Mouse (Mus musculus): ENCODE results near the gene Rrnad1. TPM values are rescaled to one million over a fixed set of nuclear protein-coding genes. Genes with fewer than 3 reads are reported as not detected.

The Rrnad1 gene
- polyA plus RNA-seq, 1 experiment from 2014 or later: 21.1 TPM

DNA sequence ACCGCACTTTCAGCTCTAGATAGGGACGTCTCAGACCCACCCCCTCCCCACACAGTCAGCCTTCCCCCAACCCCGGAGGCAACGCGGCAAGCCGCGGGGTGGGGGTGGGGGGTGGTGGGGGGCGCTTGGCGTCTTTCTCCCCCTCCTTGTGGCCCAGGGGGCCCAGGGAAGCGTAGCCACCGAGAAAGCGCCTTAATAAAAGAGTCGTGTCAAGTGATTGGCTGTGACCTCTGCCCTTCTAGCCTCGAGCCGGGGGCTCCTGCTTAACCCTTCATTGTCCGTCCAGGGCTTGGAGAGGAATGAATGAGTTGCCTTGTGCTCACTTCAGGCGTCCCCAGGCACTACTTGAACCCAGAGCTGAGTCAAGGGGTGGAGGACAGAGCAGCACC is 17.3 kb upstream of the Rrnad1 start:
- H3K4me3 ChIP-seq: peak overlapping the region; percentile 58
- H3K27ac ChIP-seq: peak overlapping the region; percentile 97
- WGBS: under 1% methylated on average over 17 of the region's 17 CpGs
- H3K36me3 ChIP-seq: peaks cover 10% of the 10 kb centered on the region
- peak overlapping the region; percentile 73 for H3K4me2 ChIP-seq
- no peaks in the 10 kb centered on the region for H3K9me3 ChIP-seq
- peak overlapping the region; percentile 78 for H3K9ac ChIP-seq
- H3K4me1 ChIP-seq: peaks cover 85% of the 10 kb centered on the region
- H3K27me3 ChIP-seq: no peaks in the 10 kb centered on the region
- no peak for ATAC-seq (ENCODE audit: insufficient number of reproducible peaks, insufficient read depth, low FRiP score, low TSS enrichment, low read depth)

DNA sequence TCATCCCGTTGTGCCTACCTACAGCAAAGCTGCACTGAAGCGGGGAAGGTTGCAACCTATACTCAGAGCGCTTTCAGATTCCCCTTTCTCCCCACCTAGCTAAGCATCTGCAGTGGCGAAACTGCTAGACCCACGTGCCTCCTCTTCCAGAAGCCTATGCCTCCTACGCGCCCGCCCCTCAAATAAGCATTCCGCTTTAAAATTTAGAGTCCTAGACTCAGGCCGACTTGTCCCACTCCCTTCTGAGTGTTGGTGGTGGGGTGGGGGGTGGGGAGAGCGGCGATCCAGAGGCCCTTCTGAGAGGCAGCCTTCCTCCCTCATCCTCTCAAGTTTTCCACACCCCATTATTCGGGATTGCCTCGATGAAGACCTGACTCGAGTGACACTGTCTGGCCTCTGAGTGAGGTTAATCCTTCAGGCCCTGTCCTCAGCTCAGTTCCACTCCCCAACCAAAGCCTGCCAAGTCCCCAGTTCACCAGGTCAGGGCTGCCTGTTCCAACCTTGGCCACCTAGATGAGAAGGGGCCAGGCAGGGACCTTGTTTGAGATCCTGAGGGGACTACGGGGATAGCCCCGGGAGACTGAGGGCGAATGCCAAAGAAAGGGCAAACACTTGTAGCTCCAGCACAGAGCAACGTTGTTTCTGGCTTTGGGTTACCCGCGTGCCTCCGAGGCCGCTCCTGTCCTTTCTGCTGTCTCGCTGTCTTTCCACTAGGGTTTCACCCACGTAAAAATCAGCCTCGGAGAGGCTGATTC is 16.7 kb upstream of the Rrnad1 start:
- 2% methylated on average over 26 of the region's 26 CpGs for WGBS

DNA sequence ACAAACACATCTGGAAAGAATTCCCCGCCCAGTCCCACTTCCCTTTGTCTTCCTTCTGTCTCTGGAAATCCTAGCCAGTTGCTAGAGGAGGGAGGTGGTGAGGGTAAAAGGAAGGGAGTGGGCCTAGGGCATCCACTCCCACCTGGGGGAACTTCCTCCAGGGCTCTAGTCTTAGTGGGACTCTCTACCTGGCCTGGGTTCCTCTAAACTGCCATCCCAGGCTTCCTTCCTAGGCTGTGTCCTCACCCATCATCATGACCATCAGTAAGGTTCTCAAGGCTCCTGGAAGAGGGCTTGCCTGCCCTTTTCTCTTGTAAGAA is 16.0 kb upstream of the Rrnad1 start:
- no peak for ATAC-seq (ENCODE audit: insufficient number of reproducible peaks, insufficient read depth, low FRiP score, low TSS enrichment, low read depth)
- Histone ChIP-seq H3K4me3 (peak overlapping the region; percentile 58; the same call in 1 of the 2 replicates), H3K4me1 (peaks cover 72% of the 10 kb centered on the region), H3K4me2 (peak overlapping the region; percentile 73), H3K36me3 (peaks cover 12% of the 10 kb centered on the region), H3K9ac (0 out of 2 replicates have a peak overlapping the region, but pooled peaks have one; percentile 44), H3K9me3 (no peaks in the 10 kb centered on the region), H3K27ac (peak overlapping the region; percentile 97), H3K27me3 (no peaks in the 10 kb centered on the region)
- WGBS: 0% methylated on average over 1 of the region's 1 CpGs

More for the DNA sequence above, 16.7 kb upstream of the Rrnad1 start:
- H3K4me2 ChIP-seq: peak overlapping the region; percentile 73
- H3K9me3 ChIP-seq: no peaks in the 10 kb centered on the region
- H3K9ac ChIP-seq: peak overlapping the region; percentile 78
- H3K27me3 ChIP-seq: no peaks in the 10 kb centered on the region
- H3K4me3 ChIP-seq: peak overlapping the region; percentile 58
- H3K27ac ChIP-seq: peak overlapping the region; percentile 97
- ATAC-seq (ENCODE audit: insufficient number of reproducible peaks, insufficient read depth, low FRiP score, low TSS enrichment, low read depth): no peak
- H3K36me3 ChIP-seq: peaks cover 9% of the 10 kb centered on the region
- peaks cover 79% of the 10 kb centered on the region for H3K4me1 ChIP-seq

DNA sequence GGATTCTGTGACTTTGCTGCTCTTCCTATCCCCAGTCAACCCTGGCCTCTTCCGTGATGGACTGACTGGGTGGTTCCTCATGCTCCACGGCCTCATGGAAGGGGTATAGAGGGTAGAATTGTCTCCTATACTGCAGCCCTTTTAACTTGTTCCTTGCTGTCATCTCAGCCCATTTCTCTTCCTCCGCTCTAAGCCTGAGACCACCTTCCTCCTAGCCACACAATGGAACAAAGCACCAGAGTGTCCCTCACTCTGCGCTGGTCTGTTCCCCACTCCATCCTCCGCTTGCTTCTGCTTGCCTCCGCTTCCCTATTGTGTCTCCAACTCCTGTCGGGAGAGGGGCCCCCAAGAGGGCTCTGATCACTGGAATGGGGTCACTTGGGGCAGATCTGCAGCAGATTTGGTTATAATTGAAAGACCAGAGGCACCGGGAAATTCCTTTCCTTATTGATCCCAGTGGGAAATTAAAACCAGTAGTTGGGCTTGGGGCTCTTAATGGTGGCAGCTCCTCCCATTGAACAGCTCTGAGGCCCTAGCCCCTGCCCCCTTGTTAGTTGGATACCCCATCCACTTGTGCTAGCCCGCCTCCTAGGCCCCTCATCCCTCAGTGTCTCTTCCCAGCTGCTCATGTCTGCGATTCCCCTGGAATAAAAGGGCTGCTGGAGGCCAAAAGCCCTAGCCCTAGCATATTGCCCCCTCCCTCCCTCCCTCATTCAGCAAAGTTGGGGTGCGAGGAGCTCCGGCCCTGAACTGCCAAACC is 15.4 kb upstream of the Rrnad1 start:
- Histone ChIP-seq H3K4me2 (peak overlapping the region; percentile 73), H3K27me3 (no peaks in the 10 kb centered on the region), H3K36me3 (peaks cover 17% of the 10 kb centered on the region), H3K4me1 (peaks cover 67% of the 10 kb centered on the region), H3K4me3 (no peak overlapping the region), H3K9ac (0 out of 2 replicates have a peak overlapping the region, but pooled peaks have one; percentile 44), H3K9me3 (no peaks in the 10 kb centered on the region), H3K27ac (peak overlapping the region; percentile 97)
- WGBS: 14% methylated on average over 12 of the region's 12 CpGs
- ATAC-seq (ENCODE audit: insufficient number of reproducible peaks, insufficient read depth, low FRiP score, low TSS enrichment, low read depth): no peak

DNA sequence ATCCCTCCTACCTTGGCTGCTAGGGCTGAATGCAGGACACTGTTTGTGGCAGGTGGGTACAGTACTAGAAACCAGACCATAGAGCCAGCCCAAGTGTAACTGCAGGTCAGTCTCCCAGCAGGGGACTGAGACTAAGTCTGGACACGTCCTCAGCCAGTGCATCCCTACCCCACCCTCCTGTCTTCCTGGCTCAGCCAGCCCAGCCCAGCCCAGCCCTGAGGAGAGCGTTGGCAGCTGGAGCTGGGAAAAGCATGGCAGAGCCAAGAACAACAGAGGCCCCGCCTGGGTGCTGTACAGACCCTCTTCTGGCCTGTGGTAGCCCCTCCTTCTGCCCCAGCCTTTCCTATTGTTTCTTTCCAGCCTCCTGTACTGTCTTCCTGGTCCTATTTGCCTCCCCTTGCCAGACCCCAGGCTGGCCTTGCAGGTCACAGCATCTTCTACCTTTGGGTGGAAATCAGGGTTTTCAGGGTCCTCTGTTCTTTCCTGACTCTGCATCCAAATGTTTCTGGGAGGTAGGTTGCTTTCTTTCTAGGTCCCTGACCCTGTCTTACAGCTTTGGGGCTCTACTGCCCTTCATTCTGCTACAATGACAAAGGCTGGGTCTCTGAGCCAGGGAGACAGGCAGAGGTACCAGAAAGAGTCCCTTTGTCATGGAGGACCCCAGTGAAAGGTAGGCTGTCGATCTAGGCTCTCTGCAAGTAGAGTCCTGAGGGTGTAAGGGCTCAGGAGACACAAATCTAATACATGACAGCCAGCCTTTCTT is 14.5 kb upstream of the Rrnad1 start:
- peaks cover 57% of the 10 kb centered on the region for H3K4me1 ChIP-seq

DNA sequence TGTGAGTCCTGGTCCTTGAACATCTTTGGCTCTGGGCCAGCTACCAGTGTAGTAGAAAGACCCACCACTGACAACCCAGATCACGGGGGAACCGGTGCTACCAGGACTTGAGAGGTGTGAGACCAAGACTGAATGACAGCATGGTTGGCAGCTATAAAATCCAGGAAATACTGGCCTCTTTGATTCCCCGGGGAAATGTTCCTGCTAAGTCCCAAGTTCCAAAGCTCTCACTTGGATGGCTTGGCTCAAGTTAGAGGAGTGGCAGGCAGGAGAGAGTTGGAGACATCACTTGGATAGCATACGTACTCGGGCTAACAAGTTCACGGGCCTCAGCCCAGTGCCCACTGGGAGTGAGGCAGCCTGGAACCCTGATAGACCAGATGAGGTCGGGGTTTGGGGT is 13.1 kb upstream of the Rrnad1 start:
- H3K4me2 ChIP-seq: no peak overlapping the region
- 78% methylated on average over 7 of the region's 7 CpGs for WGBS
- peaks cover 40% of the 10 kb centered on the region for H3K36me3 ChIP-seq
- ATAC-seq (ENCODE audit: insufficient number of reproducible peaks, insufficient read depth, low FRiP score, low TSS enrichment, low read depth): no peak
- H3K4me3 ChIP-seq: no peak overlapping the region
- no peaks in the 10 kb centered on the region for H3K27me3 ChIP-seq
- no peak overlapping the region for H3K27ac ChIP-seq
- H3K9ac ChIP-seq: no peak overlapping the region
- peaks cover 44% of the 10 kb centered on the region for H3K4me1 ChIP-seq
- H3K9me3 ChIP-seq: no peaks in the 10 kb centered on the region

More for the DNA sequence above, 14.5 kb upstream of the Rrnad1 start:
- no peak overlapping the region for H3K4me3 ChIP-seq
- WGBS: 18% methylated on average over 4 of the region's 4 CpGs
- no peak for ATAC-seq (ENCODE audit: insufficient number of reproducible peaks, insufficient read depth, low FRiP score, low TSS enrichment, low read depth)
- peaks cover 26% of the 10 kb centered on the region for H3K36me3 ChIP-seq
- peak overlapping the region; percentile 40 for H3K9ac ChIP-seq
- no peaks in the 10 kb centered on the region for H3K9me3 ChIP-seq
- peak overlapping the region; percentile 97 for H3K27ac ChIP-seq
- peak overlapping the region; percentile 16; the same call in 1 of the 2 replicates for H3K4me2 ChIP-seq
- no peaks in the 10 kb centered on the region for H3K27me3 ChIP-seq

DNA sequence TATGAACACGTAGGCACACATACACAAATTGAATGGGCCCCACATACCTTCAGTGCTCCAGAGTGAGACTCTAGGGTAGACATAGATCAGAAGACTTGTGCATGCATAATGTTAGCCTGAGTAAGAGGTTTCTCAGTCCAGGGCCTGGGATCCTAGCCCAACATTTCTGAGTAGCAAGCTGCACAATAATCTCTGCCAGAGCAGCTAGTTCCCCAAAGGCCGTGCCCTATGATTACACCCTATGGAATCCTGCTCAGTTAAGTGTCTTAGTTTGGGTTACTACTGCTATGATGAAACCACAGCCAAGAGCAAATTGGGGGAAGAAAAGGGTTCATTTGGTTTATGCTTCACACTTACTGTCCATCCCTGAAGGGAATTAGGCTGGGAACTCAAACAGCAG is 12.0 kb upstream of the Rrnad1 start:
- Histone ChIP-seq H3K9me3 (no peaks in the 10 kb centered on the region), H3K36me3 (peaks cover 51% of the 10 kb centered on the region), H3K27me3 (no peaks in the 10 kb centered on the region), H3K4me3 (no peak overlapping the region), H3K27ac (0 out of 2 replicates have a peak overlapping the region, but pooled peaks have one; percentile 8), H3K4me2 (no peak overlapping the region), H3K4me1 (peaks cover 33% of the 10 kb centered on the region), H3K9ac (no peak overlapping the region)
- 90% methylated on average over 2 of the region's 2 CpGs for WGBS
- ATAC-seq (ENCODE audit: insufficient number of reproducible peaks, insufficient read depth, low FRiP score, low TSS enrichment, low read depth): no peak

DNA sequence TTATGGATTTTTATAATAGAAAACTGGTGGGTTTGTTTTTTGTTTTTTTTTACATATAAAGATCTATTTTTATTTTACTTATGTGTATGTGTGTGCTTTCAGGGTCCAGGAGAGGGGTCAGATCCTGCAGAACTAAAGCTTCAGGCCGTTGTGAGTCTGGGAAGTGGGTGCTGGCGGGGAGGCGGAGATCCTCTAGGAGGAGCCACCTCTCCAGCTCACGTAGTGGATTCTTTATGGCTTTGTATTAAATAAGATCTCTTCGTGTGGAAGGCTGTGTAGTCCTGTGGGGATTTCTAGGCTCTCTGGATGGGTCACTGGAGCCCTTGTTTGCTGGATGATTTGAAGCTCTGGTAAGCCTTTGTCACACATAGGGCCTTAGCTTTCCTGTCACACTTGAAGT is 10.1 kb upstream of the Rrnad1 start:
- no peaks in the 10 kb centered on the region for H3K27me3 ChIP-seq
- no peak overlapping the region for H3K4me3 ChIP-seq
- H3K4me1 ChIP-seq: peaks cover 21% of the 10 kb centered on the region
- H3K9me3 ChIP-seq: no peaks in the 10 kb centered on the region
- H3K9ac ChIP-seq: no peak overlapping the region
- no peak overlapping the region for H3K4me2 ChIP-seq
- H3K36me3 ChIP-seq: peaks cover 68% of the 10 kb centered on the region
- H3K27ac ChIP-seq: no peak overlapping the region
- no peak for ATAC-seq (ENCODE audit: insufficient number of reproducible peaks, insufficient read depth, low FRiP score, low TSS enrichment, low read depth)
- 75% methylated on average over 5 of the region's 5 CpGs for WGBS

DNA sequence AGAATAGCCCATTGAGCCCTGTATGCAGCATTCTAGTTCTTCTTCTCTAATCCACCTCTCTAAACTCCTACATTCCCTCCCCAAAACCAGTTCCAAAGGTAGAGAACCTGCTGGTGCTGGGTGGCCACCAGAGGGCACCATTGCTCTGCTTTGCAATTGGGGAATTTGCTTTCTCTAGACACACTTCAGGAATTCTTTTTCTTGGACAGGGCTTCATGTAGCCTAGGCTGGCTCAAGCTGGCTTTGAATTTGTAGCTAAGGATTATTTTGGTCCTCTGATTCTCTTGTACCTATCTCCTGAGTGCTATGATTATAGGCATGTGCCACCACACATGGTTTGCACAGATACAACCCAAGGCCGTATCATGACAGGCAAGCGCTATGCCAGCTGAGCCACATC is 5.3 kb upstream of the Rrnad1 start:
- no peak overlapping the region for H3K4me3 ChIP-seq
- H3K36me3 ChIP-seq: peaks cover 83% of the 10 kb centered on the region
- 95% methylated on average over 2 of the region's 2 CpGs for WGBS

DNA sequence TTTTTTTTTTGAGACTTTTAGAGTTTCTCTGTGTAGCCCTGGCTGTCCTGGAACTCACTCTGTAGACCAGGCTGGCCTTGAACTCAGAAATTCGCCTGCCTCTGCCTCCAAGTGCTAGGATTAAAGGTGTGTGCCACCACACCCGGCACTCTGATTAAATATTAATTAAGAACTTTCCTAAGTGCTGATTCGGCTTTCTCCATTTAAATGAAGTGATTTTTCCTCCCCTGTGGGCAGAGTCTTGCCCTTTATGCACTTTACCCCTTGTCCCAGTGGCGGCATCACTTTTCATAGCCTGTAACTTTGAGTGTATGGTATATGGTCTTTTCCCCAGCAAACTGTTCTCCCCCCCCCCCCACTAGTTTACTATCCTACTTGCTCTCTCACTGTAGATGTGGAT is 4.7 kb upstream of the Rrnad1 start:
- WGBS: 87% methylated on average over 4 of the region's 4 CpGs
- H3K27ac ChIP-seq: no peak overlapping the region

More for the DNA sequence above, 5.3 kb upstream of the Rrnad1 start:
- Histone ChIP-seq H3K9me3 (no peaks in the 10 kb centered on the region), H3K4me2 (0 out of 2 replicates have a peak overlapping the region, but pooled peaks have one; percentile 5), H3K9ac (no peak overlapping the region), H3K27me3 (no peaks in the 10 kb centered on the region), H3K27ac (no peak overlapping the region), H3K4me1 (peaks cover 32% of the 10 kb centered on the region)
- ATAC-seq (ENCODE audit: insufficient number of reproducible peaks, insufficient read depth, low FRiP score, low TSS enrichment, low read depth): no peak

DNA sequence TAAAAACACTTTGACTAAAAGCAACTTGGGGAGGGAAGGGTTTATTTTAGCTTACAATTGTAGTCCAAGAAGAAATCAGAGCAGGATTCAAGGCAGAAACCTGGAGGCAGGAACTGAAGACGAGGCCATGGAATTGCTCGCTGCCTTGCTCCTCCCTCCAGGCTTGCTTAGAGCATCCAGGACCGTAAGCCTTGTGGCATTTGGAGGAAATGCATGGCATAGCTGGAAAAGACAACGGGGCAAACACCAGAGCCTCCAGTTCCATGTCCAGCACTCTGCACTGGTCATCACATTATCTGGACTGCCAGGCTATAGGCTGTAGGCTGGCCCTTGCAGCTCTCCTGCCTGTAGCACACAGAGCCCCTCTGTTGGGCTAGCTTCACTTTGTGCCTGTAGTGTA is 4.0 kb upstream of the Rrnad1 start:
- no peak for ATAC-seq (ENCODE audit: insufficient number of reproducible peaks, insufficient read depth, low FRiP score, low TSS enrichment, low read depth)
- Histone ChIP-seq H3K27me3 (no peaks in the 10 kb centered on the region), H3K4me3 (no peak overlapping the region), H3K4me2 (no peak overlapping the region), H3K36me3 (peaks cover 71% of the 10 kb centered on the region), H3K9ac (0 out of 2 replicates have a peak overlapping the region, but pooled peaks have one; percentile 22), H3K9me3 (no peaks in the 10 kb centered on the region), H3K4me1 (peaks cover 32% of the 10 kb centered on the region), H3K27ac (no peak overlapping the region)
- 65% methylated on average over 4 of the region's 4 CpGs for WGBS

More for the DNA sequence above, 4.7 kb upstream of the Rrnad1 start:
- Histone ChIP-seq H3K4me2 (no peak overlapping the region), H3K4me3 (no peak overlapping the region), H3K36me3 (peaks cover 78% of the 10 kb centered on the region), H3K9ac (no peak overlapping the region), H3K9me3 (no peaks in the 10 kb centered on the region), H3K4me1 (peaks cover 32% of the 10 kb centered on the region), H3K27me3 (no peaks in the 10 kb centered on the region)
- ATAC-seq (ENCODE audit: insufficient number of reproducible peaks, insufficient read depth, low FRiP score, low TSS enrichment, low read depth): no peak
